Mouse (Mus musculus) ES-Bruce4 (cell line): ENCODE results near the gene Shank1.

Experiments
- CTCF ChIP-seq: IDR thresholded peaks from one replicate; pipeline ENCODE4 v1.8.1; 2011; ENCODE audit warnings: low read depth, low read length
- POLR2A ChIP-seq: IDR thresholded peaks from one replicate; pipeline ENCODE4 v1.8.1; 2011; ENCODE audit warnings: low read length; ENCODE audit not compliant: insufficient read depth

DNA sequence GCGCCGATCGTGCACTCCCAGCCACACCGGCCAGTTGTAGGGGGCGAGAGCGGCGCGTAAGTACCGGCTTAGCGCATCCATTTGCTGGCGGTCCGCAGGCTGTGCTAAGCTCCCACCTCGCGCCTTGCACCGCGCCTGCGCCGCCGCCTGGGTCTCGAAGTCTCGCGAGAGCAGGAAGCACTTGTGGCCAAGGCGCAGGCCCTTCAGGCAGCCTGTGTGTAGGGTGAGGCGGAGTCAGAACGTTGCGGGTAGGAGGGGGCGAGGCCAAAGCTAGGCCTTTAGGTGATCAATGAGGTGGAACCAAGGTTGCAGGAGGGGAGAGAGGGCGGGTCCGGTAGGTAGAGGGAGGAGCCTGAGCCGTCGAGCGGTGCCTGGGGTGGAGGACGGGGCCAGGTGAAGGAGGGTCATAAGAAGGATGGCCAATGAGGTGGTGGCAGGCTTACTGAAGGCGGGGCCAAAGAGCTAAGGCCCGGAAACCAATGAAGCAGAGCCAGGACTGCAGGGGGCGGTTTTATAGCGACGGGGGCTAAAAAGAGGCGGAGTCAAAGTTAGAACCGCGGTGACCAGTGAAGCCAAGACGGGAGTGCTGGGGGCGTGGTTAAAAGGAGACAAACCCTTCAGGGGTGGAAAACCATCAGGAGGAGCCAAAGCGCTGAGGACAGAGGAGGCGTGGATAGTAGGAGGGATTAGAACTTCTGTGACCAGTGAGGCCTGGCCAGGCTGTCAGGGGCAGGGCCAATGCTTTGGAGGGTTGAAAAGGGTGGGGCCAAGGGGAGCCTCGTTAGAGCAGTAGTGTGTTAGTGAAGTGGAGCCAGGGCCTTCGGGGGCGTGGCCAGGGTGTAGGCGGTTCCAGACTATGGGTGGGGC is 5.0 kb upstream of the Shank1 start:
- no peak for TF ChIP-seq CTCF
- peak; percentile 94 for TF ChIP-seq POLR2A
